Mouse (Mus musculus) stomach, postnatal 0 days (tissue): Measurements from ENCODE around the gene Alpk1. TPM values are rescaled to one million over a fixed set of nuclear protein-coding genes. Genes with fewer than 3 reads are reported as not detected.

ENCODE experiments used
- ATAC-seq: fragments of 200-750 bp; cut with Nextera tagmentation; 2 replicates; pipeline ENCODE4 v1.8.0; 2017; ENCODE audit not compliant: low FRiP score, low TSS enrichment
- DNase-seq: peaks from one replicate; pipeline ENCODE4 v3.0.0-alpha.2; 2016; ENCODE audit warnings: low spot score
- H3K27ac ChIP-seq: fragments of 300-500 bp; sonication (generic); replicated peaks from 2 replicates; pipeline ENCODE4 v1.5.1; 2014; ENCODE audit warnings: mild to moderate bottlenecking, control low read depth
- H3K27me3 ChIP-seq: fragments of 300-500 bp; sonication (generic); 2 replicates; pipeline ENCODE4 v1.6.1; 2014; ENCODE audit warnings: low read length; ENCODE audit not compliant: control insufficient read depth, insufficient read depth
- H3K36me3 ChIP-seq: fragments of 300-500 bp; sonication (generic); 2 replicates; pipeline ENCODE4 v1.6.1; 2014; ENCODE audit warnings: low read length, mixed read lengths; ENCODE audit not compliant: control insufficient read depth, insufficient read depth
- H3K4me1 ChIP-seq: fragments of 300-500 bp; sonication (generic); replicated peaks from 2 replicates; pipeline ENCODE4 v1.6.1; 2014; ENCODE audit warnings: antibody characterized with exemption; ENCODE audit not compliant: control insufficient read depth, insufficient read depth
- H3K4me2 ChIP-seq: fragments of 300-500 bp; sonication (generic); replicated peaks from 2 replicates; pipeline ENCODE4 v1.6.1; 2014; ENCODE audit warnings: low read depth, mild to moderate bottlenecking, control low read depth, moderate library complexity
- H3K4me3 ChIP-seq: fragments of 300-500 bp; sonication (generic); 2 replicates; pipeline ENCODE4 v1.5.1; 2014; ENCODE audit warnings: low read depth, low read length, control low read depth
- H3K9ac ChIP-seq: fragments of 300-500 bp; sonication (generic); 2 replicates; pipeline ENCODE4 v1.6.1; 2014; ENCODE audit warnings: mild to moderate bottlenecking, low read length, control low read depth, mixed read lengths
- H3K9me3 ChIP-seq: fragments of 300-500 bp; sonication (generic); 2 replicates; pipeline ENCODE4 v1.6.1; 2016; ENCODE audit warnings: low read length; ENCODE audit not compliant: control insufficient read depth
- CTCF ChIP-seq: IDR thresholded peaks from 2 replicates; pipeline ENCODE4 v1.5.1; 2016; ENCODE audit warnings: antibody characterized with exemption, low read depth, mild to moderate bottlenecking, moderate library complexity
- EP300 ChIP-seq: optimal IDR thresholded peaks from 2 replicates; pipeline ENCODE3; 2016; ENCODE audit warnings: antibody characterized with exemption
- WGBS: fragments of 180-500 bp; shearing (Covaris S2); extraction: QIAGEN DNeasy Blood & Tissue Kit; methylation state at CpG from one replicate; pipeline ENCODE4 v1.1.7; 2014; 5-methylcytosine and 5-hydroxymethylcytosine counted together
- polyA plus RNA-seq: library from polyadenylated mRNA; unstranded; fragments of >200 nt; fragmentation: Nextera tagmentation; extraction: Ambion mirVana; gene quantifications from 2 replicates; pipeline ENCODE4 v1.2.1, GENCODE M21; 2015

The Alpk1 gene
- polyA plus RNA-seq, 1 experiment from 2014 or later: 1.5 TPM

GRCm38 (mm10) chr3:127757886-127758301, 22.4 kb downstream of the Alpk1 start:
- TF ChIP-seq EP300 (no peak), CTCF (no peak)
- DNase-seq (no peak), ATAC-seq (no peak)
- H3K9me3 ChIP-seq: no peaks in the 10 kb centered on the region
- no peaks in the 10 kb centered on the region for H3K27me3 ChIP-seq
- H3K4me1 ChIP-seq: no peaks in the 10 kb centered on the region
- no peak overlapping the region for H3K27ac ChIP-seq
- H3K4me2 ChIP-seq: no peak overlapping the region
- H3K36me3 ChIP-seq: no peaks in the 10 kb centered on the region
- H3K4me3 ChIP-seq: no peak overlapping the region
- no peak overlapping the region for H3K9ac ChIP-seq

GRCm38 (mm10) chr3:127756458-127756857, 23.9 kb downstream of the Alpk1 start:
- Histone ChIP-seq H3K4me1 (no peaks in the 10 kb centered on the region), H3K9ac (no peak overlapping the region), H3K4me2 (no peak overlapping the region), H3K36me3 (no peaks in the 10 kb centered on the region), H3K9me3 (no peaks in the 10 kb centered on the region), H3K27ac (no peak overlapping the region), H3K27me3 (no peaks in the 10 kb centered on the region), H3K4me3 (no peak overlapping the region)
- TF ChIP-seq EP300 (no peak), CTCF (no peak)
- ATAC-seq (no peak), DNase-seq (no peak)
- 87% methylated on average over 6 of the region's 6 CpGs for WGBS

GRCm38 (mm10) chr3:127749981-127750562, 30.3 kb downstream of the Alpk1 start:
- Histone ChIP-seq H3K9me3 (no peaks in the 10 kb centered on the region), H3K4me1 (no peaks in the 10 kb centered on the region), H3K27me3 (no peaks in the 10 kb centered on the region), H3K36me3 (no peaks in the 10 kb centered on the region), H3K9ac (no peak overlapping the region), H3K4me3 (no peak overlapping the region), H3K27ac (no peak overlapping the region), H3K4me2 (no peak overlapping the region)
- WGBS: 22% methylated on average over 12 of the region's 12 CpGs
- ATAC-seq: no peak
- TF ChIP-seq EP300: no peak
- TF ChIP-seq CTCF: no peak
- DNase-seq: no peak

GRCm38 (mm10) chr3:127749266-127749665, 31.1 kb downstream of the Alpk1 start:
- 53% methylated on average over 9 of the region's 9 CpGs for WGBS
- no peak for TF ChIP-seq CTCF
- no peak for TF ChIP-seq EP300
- H3K36me3 ChIP-seq: no peaks in the 10 kb centered on the region
- no peak overlapping the region for H3K4me3 ChIP-seq
- H3K4me1 ChIP-seq: no peaks in the 10 kb centered on the region
- DNase-seq: no peak
- H3K4me2 ChIP-seq: no peak overlapping the region
- H3K9ac ChIP-seq: no peak overlapping the region
- no peak for ATAC-seq
- H3K27me3 ChIP-seq: no peaks in the 10 kb centered on the region
- no peaks in the 10 kb centered on the region for H3K9me3 ChIP-seq
- no peak overlapping the region for H3K27ac ChIP-seq

GRCm38 (mm10) chr3:127748644-127749043, 31.7 kb downstream of the Alpk1 start:
- Histone ChIP-seq H3K4me3 (no peak overlapping the region), H3K36me3 (no peaks in the 10 kb centered on the region), H3K27me3 (no peaks in the 10 kb centered on the region), H3K9me3 (no peaks in the 10 kb centered on the region), H3K4me1 (no peaks in the 10 kb centered on the region), H3K27ac (no peak overlapping the region), H3K4me2 (no peak overlapping the region), H3K9ac (no peak overlapping the region)
- DNase-seq (no peak), ATAC-seq (no peak)
- TF ChIP-seq CTCF (no peak), EP300 (no peak)
- WGBS: 68% methylated on average over 4 of the region's 4 CpGs

- Histone ChIP-seq H3K27ac (no peak overlapping the region), H3K4me3 (no peak overlapping the region), H3K9ac (no peak overlapping the region), H3K4me1 (no peaks in the 10 kb centered on the region), H3K36me3 (no peaks in the 10 kb centered on the region), H3K27me3 (no peaks in the 10 kb centered on the region), H3K9me3 (no peaks in the 10 kb centered on the region), H3K4me2 (no peak overlapping the region)
- ATAC-seq (no peak), DNase-seq (no peak)
- TF ChIP-seq EP300 (no peak), CTCF (no peak)
- WGBS: 31% methylated on average over 16 of the region's 16 CpGs
These were observed 34.3 kb downstream of the Alpk1 start for GRCm38 (mm10) chr3:127745911-127746640.
